Mouse (Mus musculus) left cerebral cortex, postnatal 4 days (tissue): ENCODE measurements at regions not wholly inside any gene's neighbourhood (a gene's known extent, or its start where the extent isn't known, plus 50 kb on each side); places are given as distances from the start of the nearest gene placed in this dataset.
A peak's percentile ranks its signal among the peaks of the same experiment; 100 is the strongest.

ENCODE experiments used
- DNase-seq: peaks from one replicate; pipeline ENCODE4 v3.0.0-alpha.2; 2022
- intact Hi-C: fragments of 180-260 bp; cut with DNase I; formaldehyde crosslinking; loops from one replicate; pipeline ENCODE4 v1.15.1; 2025

DNA sequence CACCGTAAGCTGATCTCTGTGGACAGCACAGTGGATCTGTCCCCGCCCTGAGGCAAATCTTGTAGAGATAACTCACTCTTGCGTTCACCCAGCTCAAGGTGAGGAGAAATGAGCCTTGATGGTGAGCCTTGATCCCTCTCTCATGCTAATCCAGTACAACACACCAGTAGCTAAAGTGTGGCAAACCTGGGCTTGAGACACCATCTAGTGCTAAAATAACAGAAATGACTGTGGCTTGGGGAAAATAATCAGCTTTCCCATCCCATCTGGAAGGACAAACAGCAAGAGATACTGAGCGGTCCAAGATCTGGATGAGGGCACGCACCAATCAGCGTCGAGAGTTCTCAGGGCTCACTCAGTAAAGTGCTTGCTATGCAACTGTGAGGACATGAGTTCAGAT lies 50.9 kb upstream of the Cbln4 start:
- intact Hi-C loops = no loop called here
- DNase-seq = no peak

DNA sequence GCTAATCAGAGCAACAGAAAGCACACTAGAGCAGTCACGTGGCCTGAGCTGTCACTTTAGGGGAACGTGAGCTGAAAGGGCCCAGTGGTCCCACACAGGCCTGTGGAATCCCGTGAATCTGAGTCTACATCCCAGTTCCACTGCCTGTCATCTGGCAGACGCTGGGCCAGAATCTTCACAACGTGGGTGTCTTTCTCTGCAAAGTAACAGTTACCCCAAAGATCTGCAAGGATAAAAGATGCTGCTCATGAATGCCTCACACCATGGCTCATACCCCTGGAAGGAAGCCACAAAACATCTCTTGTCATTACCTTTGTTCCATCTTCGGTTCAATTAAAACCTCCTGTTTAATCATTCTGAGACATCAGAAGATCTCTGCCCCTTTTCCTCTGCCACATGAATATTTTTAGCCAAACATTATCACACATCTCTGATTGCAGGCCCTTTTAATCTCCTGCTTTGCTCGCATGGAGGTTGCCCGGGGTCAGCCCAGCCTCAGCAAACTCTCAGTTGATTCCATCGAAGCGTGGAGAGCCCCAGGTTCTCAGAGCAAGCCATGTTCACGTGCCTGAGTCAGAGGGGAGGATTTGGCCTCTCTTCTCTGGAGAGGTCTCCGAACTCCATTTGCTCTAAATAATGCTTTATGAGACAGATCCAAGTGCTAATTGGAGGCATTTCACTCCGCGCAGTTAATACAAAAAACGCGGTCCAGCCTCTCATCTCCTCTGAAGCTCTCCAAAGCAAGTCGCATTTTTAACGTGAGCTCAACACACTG lies 60.8 kb upstream of the Cbln4 start:
- intact Hi-C loops = no loop called here
- peak; percentile 9 for DNase-seq

- intact Hi-C loops = no loop called here
Measured at GRCm38 (mm10) chr2:172105241-172105640, 62.0 kb upstream of the Cbln4 start.

DNA sequence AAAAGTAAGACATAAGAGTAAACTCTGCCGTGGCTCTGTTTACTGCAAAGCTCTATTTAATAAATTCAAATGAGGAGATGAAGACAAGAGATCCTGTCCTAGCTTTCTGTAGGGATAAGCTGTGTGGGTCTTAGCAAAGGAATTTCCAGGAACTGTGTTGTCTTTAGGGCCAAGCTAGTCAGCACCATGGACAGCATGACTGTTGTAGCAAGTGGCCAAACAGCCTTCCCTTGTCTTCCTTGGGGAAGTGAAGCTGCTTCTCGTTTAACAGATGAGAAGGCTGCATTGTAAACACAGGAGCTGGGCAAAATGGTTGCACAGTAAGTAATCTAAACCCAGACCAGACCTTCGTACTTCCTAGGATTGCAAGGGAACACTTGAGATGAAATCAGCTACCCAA lies 67.4 kb upstream of the Cbln4 start:
- DNase-seq = peak; percentile 16
- intact Hi-C loops = no loop called here

More at GRCm38 (mm10) chr2:172105241-172105640, 62.0 kb upstream of the Cbln4 start:
- peak; percentile 15 for DNase-seq

GRCm38 (mm10) chr2:172113639-172114038 lies 70.4 kb upstream of the Cbln4 start:
- intact Hi-C loops = no loop called here
- DNase-seq = no peak

- intact Hi-C loops = no loop called here
- no peak for DNase-seq
Measured at GRCm38 (mm10) chr2:172115604-172116206, 72.4 kb upstream of the Cbln4 start.

GRCm38 (mm10) chr2:172127517-172127916 lies 84.3 kb upstream of the Cbln4 start:
- intact Hi-C loops = no loop called here

GRCm38 (mm10) chr2:172131232-172131631 lies 88.0 kb upstream of the Cbln4 start:
- no peak for DNase-seq
- intact Hi-C loops = no loop called here

More at GRCm38 (mm10) chr2:172127517-172127916, 84.3 kb upstream of the Cbln4 start:
- DNase-seq = no peak

DNA sequence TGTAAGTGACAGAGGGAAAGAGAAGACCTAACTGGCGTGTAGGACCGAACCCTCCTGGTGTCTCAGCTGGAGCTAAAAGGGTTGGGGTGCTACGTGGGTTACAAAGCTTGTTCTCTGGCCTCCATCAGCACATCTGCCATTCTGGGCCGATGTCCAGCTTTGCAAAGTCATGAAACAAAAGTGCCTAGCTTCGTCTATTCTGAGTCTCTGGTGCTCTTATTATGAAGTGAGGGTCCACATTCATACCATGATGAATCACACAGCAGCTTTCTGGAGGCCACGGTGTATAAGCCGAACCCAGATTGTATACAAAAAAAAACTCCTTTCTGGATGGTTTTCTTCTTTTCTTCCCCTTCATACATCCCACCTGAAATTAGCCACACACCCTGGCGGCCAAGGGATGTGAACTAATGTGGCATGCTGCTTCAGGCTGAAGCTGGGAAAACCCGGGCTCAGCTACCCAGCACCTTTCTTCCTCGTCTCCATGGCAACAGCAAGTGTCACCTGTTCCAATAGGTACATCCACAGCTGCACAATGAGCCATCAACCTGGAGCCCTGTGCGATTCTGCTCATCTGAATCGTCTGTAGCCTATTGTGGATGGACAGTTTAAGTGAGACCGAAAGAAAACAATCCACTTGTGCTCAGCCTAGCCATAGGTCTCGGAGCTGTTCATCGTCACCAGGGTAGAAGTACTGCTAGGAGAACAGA lies 89.5 kb upstream of the Cbln4 start:
- intact Hi-C loops = no loop called here
- peak; percentile 74 for DNase-seq

- intact Hi-C loops = no loop called here
- DNase-seq = no peak
Measured at GRCm38 (mm10) chr2:172140080-172140479, 96.8 kb upstream of the Cbln4 start.

GRCm38 (mm10) chr2:172143269-172143668 lies 100.0 kb upstream of the Cbln4 start:
- no peak for DNase-seq
- intact Hi-C loops = no loop called here

- intact Hi-C loops = no loop called here
- no peak for DNase-seq
Measured at GRCm38 (mm10) chr2:172148736-172149135, 99.6 kb upstream of the Mc3r start.

- intact Hi-C loops = no loop called here
- peak; percentile 84 for DNase-seq
Measured at GRCm38 (mm10) chr2:172149734-172150133, 98.6 kb upstream of the Mc3r start.

- no peak for DNase-seq
- intact Hi-C loops = no loop called here
Measured at GRCm38 (mm10) chr2:172150898-172151297, 97.4 kb upstream of the Mc3r start.

DNA sequence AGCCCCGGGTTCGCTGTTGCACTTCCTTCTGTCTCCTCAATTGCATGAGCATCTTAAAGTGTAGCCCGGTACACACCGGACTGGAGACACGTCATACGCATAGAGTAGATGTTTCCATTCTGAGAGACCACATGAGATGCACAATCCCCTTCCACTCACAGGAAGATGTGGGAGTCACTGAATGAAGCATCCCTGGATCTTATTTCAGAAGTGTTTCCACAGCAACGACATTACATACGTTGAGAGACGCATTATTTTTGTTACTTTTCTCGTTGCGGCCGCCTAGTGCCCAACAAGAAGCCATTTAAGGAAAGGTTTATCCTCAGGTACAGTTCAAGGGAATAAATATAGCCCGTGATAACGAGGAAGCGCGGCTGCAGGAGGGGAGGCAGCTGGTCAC lies 88.4 kb upstream of the Mc3r start:
- no peak for DNase-seq

GRCm38 (mm10) chr2:172177371-172177770 lies 70.9 kb upstream of the Mc3r start:
- no peak for DNase-seq
- intact Hi-C loops = no loop called here

More for the DNA sequence above, 88.4 kb upstream of the Mc3r start:
- intact Hi-C loops = no loop called here

- intact Hi-C loops = no loop called here
- DNase-seq = no peak
Measured at GRCm38 (mm10) chr2:172179301-172179700, 69.0 kb upstream of the Mc3r start.

DNA sequence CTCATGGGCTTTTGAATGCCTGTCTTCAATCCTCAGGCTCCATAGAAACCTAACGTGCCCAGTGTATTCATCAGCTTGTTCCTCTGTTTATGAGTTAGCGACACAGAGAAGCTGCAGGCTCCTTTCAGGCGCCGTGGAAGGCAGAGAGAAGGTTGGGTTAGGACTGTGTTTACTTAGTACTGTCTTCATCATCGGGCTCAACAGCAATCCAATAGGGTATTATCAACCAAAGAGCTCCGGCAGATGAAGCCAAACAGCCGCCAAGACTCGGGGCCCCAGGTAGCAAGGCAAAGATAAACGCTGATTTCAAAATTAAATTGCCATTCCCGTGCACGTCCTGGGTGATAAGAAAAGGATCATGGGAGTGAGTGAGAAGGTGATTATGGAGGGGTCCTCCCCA lies 50.5 kb upstream of the Mc3r start:
- intact Hi-C loops = loop anchor here (10.0 kb wide), 1 partner anchor 143 kb away; no protein-coding TSS in a partner anchor
- DNase-seq = no peak
